Mouse (Mus musculus): ENCODE results near the gene BC051142. TPM values are rescaled to one million over a fixed set of nuclear protein-coding genes. Genes with fewer than 3 reads are reported as not detected.
"Not testable (repeated sequence)": the region's sequence is repeated elsewhere in the genome, so short reads cannot be mapped to it uniquely, and the experiment has no call there.

Gene BC051142
- polyA plus RNA-seq, 1 experiment from 2014 or later: 4.1 TPM

GRCm38 (mm10) chr17:34470491-34470890, 71.9 kb downstream of the BC051142 start:
- Histone ChIP-seq H3K9ac (ENCODE audit: low read depth, low read length) (no peak overlapping the region), H3K4me3 (ENCODE audit: low read depth, low read length) (no peak overlapping the region), H3K4me2 (replicated peaks; ENCODE audit: low read depth, low read length) (no peak overlapping the region), H3K36me3 (ENCODE audit: control insufficient read depth, insufficient read depth, low read length) (no peaks in the 10 kb centered on the region), H3K9me3 (ENCODE audit: control insufficient read depth, low read length) (no peaks in the 10 kb centered on the region), H3K4me1 (replicated peaks; ENCODE audit: control insufficient read depth, insufficient read depth, low read length) (no peaks in the 10 kb centered on the region), H3K27me3 (ENCODE audit: control insufficient read depth, insufficient read depth, low read length) (no peaks in the 10 kb centered on the region), H3K27ac (ENCODE audit: low read depth, low read length) (no peak overlapping the region)
- WGBS: 93% methylated on average over 2 of the region's 2 CpGs
- no peak for ATAC-seq (ENCODE audit: low FRiP score)
- DNase-seq (ENCODE audit: low spot score): no peak

DNA sequence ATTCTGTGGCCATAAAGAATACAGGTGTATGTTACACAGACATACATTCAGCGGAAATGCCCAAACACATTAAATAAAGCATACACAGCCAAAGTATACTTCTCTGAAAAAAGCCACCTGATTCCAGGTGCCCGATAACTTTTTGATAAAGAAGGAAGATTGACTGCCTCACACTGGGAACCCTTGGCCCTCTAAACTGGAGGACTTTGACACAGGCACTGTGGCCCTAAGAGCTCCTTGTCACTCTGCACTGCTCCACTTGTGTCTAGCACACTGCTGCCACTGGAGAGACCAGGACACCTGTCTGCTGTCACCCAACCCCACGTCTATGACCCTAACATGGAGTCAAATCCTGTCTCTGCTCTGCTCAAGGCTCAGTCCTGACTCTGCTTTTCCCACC, 76.4 kb downstream of the BC051142 start:
- Histone ChIP-seq H3K4me2 (replicated peaks; ENCODE audit: low read depth, low read length) (no peak overlapping the region), H3K4me1 (replicated peaks; ENCODE audit: control insufficient read depth, insufficient read depth, low read length) (no peaks in the 10 kb centered on the region), H3K9me3 (ENCODE audit: control insufficient read depth, low read length) (no peaks in the 10 kb centered on the region), H3K9ac (ENCODE audit: low read depth, low read length) (no peak overlapping the region), H3K4me3 (ENCODE audit: low read depth, low read length) (no peak overlapping the region), H3K27me3 (ENCODE audit: control insufficient read depth, insufficient read depth, low read length) (no peaks in the 10 kb centered on the region), H3K27ac (ENCODE audit: low read depth, low read length) (no peak overlapping the region), H3K36me3 (ENCODE audit: control insufficient read depth, insufficient read depth, low read length) (no peaks in the 10 kb centered on the region)
- WGBS: 83% methylated on average over 3 of the region's 3 CpGs
- DNase-seq (ENCODE audit: low spot score): no peak
- no peak for ATAC-seq (ENCODE audit: low FRiP score)

DNA sequence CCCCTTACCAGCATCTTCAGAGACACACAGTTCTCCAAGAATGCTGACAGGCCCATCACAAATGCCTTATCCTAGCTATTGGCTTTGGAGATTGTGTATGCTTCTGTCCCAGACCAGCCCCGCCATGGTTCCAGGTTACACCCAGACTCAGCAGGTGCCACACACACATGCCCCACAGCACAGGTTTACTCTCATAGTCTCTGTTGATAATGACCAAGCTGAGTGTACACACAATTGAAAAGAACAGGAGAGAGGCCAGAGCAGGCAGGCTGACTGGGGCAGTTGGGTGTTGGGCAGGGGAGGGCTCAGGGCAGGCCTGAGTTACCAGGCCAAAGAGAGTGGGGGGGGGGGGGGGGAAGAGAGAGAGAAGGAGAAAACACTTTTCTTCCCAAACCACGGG, 77.8 kb downstream of the BC051142 start:
- DNase-seq (ENCODE audit: low spot score) (no peak), ATAC-seq (ENCODE audit: low FRiP score) (no peak)
- H3K36me3 ChIP-seq (ENCODE audit: control insufficient read depth, insufficient read depth, low read length): no peaks in the 10 kb centered on the region
- no peaks in the 10 kb centered on the region for H3K9me3 ChIP-seq (ENCODE audit: control insufficient read depth, low read length)
- no peak overlapping the region for H3K9ac ChIP-seq (ENCODE audit: low read depth, low read length)
- no peak overlapping the region for H3K4me2 ChIP-seq (replicated peaks; ENCODE audit: low read depth, low read length)
- no peaks in the 10 kb centered on the region for H3K27me3 ChIP-seq (ENCODE audit: control insufficient read depth, insufficient read depth, low read length)
- 88% methylated on average over 1 of the region's 2 CpGs for WGBS
- no peaks in the 10 kb centered on the region for H3K4me1 ChIP-seq (replicated peaks; ENCODE audit: control insufficient read depth, insufficient read depth, low read length)
- H3K27ac ChIP-seq (ENCODE audit: low read depth, low read length): no peak overlapping the region
- H3K4me3 ChIP-seq (ENCODE audit: low read depth, low read length): no peak overlapping the region

DNA sequence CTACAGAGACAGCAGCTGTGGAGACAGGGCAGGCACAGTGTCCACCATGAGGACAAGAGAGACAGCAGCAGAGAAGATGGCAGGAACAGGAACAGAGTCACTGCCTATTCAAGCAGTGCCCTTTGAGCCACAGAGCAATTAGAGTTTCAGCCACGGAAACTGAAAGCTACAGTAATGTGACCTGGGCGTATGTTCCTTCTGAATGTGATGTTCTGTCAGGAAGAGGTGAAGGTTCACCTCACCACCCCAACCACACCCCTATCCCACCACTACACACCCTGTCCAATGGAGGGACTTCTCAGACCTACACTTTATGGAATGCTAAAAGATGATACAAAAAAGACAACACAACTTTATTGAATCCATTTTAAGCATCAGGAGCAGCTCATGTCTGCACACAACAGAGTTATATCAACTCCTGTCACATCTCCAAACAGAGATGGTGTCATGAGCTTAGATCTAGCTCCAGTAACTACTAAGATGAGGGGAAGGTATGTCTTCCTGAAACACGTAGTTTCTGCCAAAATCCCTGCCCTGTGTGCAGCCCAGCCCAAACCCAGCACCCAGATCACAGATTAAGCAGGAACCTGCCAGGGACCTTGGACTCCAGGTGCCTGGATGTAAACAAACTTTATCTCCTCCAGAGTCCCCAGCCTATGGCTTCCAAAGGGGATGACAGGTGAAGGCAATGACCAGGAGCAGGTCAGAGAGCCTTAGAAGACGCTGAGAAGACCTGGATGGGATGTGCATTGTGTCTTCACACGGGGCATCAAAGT, 78.8 kb downstream of the BC051142 start, which contains the start of gene Btnl4:
Btnl4 (minus strand) TSS at position 81 of the 776 bp plus-strand sequence.
- not testable (repeated sequence) for H3K27ac ChIP-seq (ENCODE audit: low read depth, low read length); DNase-seq (ENCODE audit: low spot score); ATAC-seq (ENCODE audit: low FRiP score); H3K4me1 ChIP-seq (replicated peaks; ENCODE audit: control insufficient read depth, insufficient read depth, low read length); H3K9ac ChIP-seq (ENCODE audit: low read depth, low read length); H3K36me3 ChIP-seq (ENCODE audit: control insufficient read depth, insufficient read depth, low read length); H3K4me2 ChIP-seq (replicated peaks; ENCODE audit: low read depth, low read length); H3K9me3 ChIP-seq (ENCODE audit: control insufficient read depth, low read length); H3K4me3 ChIP-seq (ENCODE audit: low read depth, low read length); H3K27me3 ChIP-seq (ENCODE audit: control insufficient read depth, insufficient read depth, low read length)
- WGBS: 82% methylated on average over 4 of the region's 5 CpGs

DNA sequence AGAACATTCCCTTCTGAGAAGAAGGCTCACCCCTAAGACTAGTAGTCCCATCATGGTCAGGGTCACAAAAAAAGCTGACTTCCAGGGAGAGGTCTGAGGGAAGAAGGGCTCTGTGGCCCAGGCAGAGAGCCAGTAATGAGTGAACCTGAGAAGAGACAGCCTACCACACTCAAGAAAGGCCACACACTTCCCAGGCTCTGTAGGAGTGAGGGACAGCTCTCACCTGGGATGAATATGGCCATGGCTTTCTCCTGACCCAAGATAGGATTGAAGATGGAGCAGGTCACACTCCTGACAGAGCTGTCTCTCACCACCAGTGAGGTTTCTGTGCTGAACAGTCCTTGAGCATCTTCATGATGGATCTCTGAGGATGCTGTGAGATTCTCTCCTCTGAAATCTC, 94.2 kb downstream of the BC051142 start:
- Histone ChIP-seq H3K27me3 (ENCODE audit: control insufficient read depth, insufficient read depth, low read length) (no peaks in the 10 kb centered on the region), H3K9me3 (ENCODE audit: control insufficient read depth, low read length) (no peaks in the 10 kb centered on the region), H3K4me1 (replicated peaks; ENCODE audit: control insufficient read depth, insufficient read depth, low read length) (no peaks in the 10 kb centered on the region), H3K27ac (ENCODE audit: low read depth, low read length) (no peak overlapping the region), H3K9ac (ENCODE audit: low read depth, low read length) (no peak overlapping the region), H3K4me3 (ENCODE audit: low read depth, low read length) (no peak overlapping the region), H3K4me2 (replicated peaks; ENCODE audit: low read depth, low read length) (no peak overlapping the region), H3K36me3 (ENCODE audit: control insufficient read depth, insufficient read depth, low read length) (no peaks in the 10 kb centered on the region)
- ATAC-seq (ENCODE audit: low FRiP score): no peak
- DNase-seq (ENCODE audit: low spot score): no peak

DNA sequence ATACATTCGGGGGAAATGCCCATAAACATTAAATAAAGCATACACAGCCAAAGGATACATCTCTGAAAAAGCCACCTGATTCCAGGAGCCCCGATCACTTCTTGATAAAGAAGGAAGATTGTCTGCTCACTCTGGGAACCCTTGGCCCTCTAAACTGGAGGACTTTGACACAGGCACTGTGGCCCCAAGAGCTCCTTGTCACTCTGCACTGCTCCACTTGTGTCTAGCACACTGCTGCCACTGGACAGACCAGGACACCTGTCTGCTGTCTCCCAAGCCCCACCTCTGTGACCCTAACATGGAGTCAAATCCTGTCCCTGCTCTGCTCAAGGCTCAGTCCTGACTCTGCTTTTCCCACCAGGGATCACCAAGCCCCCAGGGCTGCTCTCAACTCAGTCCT, 96.5 kb downstream of the BC051142 start:
- H3K4me2 ChIP-seq (replicated peaks; ENCODE audit: low read depth, low read length); H3K27ac ChIP-seq (ENCODE audit: low read depth, low read length); H3K4me1 ChIP-seq (replicated peaks; ENCODE audit: control insufficient read depth, insufficient read depth, low read length); DNase-seq (ENCODE audit: low spot score); H3K9me3 ChIP-seq (ENCODE audit: control insufficient read depth, low read length); H3K27me3 ChIP-seq (ENCODE audit: control insufficient read depth, insufficient read depth, low read length); H3K9ac ChIP-seq (ENCODE audit: low read depth, low read length); H3K36me3 ChIP-seq (ENCODE audit: control insufficient read depth, insufficient read depth, low read length); H3K4me3 ChIP-seq (ENCODE audit: low read depth, low read length); ATAC-seq (ENCODE audit: low FRiP score): not testable (repeated sequence)
- 86% methylated on average over 2 of the region's 2 CpGs for WGBS

GRCm38 (mm10) chr17:34496539-34496938, 97.9 kb downstream of the BC051142 start:
- ATAC-seq (ENCODE audit: low FRiP score): no peak
- Histone ChIP-seq H3K4me3 (ENCODE audit: low read depth, low read length) (no peak overlapping the region), H3K4me2 (replicated peaks; ENCODE audit: low read depth, low read length) (no peak overlapping the region)

GRCm38 (mm10) chr17:34497319-34497718, 98.7 kb downstream of the BC051142 start:
- DNase-seq (ENCODE audit: low spot score); H3K27ac ChIP-seq (ENCODE audit: low read depth, low read length); ATAC-seq (ENCODE audit: low FRiP score); H3K4me2 ChIP-seq (replicated peaks; ENCODE audit: low read depth, low read length); H3K4me1 ChIP-seq (replicated peaks; ENCODE audit: control insufficient read depth, insufficient read depth, low read length); H3K4me3 ChIP-seq (ENCODE audit: low read depth, low read length); H3K9me3 ChIP-seq (ENCODE audit: control insufficient read depth, low read length); H3K36me3 ChIP-seq (ENCODE audit: control insufficient read depth, insufficient read depth, low read length); H3K9ac ChIP-seq (ENCODE audit: low read depth, low read length); H3K27me3 ChIP-seq (ENCODE audit: control insufficient read depth, insufficient read depth, low read length): not testable (repeated sequence)
- 87% methylated on average over 3 of the region's 3 CpGs for WGBS

More at GRCm38 (mm10) chr17:34496539-34496938, 97.9 kb downstream of the BC051142 start:
- H3K27ac ChIP-seq (ENCODE audit: low read depth, low read length): no peak overlapping the region
- no peak overlapping the region for H3K9ac ChIP-seq (ENCODE audit: low read depth, low read length)
- H3K9me3 ChIP-seq (ENCODE audit: control insufficient read depth, low read length): no peaks in the 10 kb centered on the region
- H3K36me3 ChIP-seq (ENCODE audit: control insufficient read depth, insufficient read depth, low read length): no peaks in the 10 kb centered on the region
- DNase-seq (ENCODE audit: low spot score): no peak
- no peaks in the 10 kb centered on the region for H3K4me1 ChIP-seq (replicated peaks; ENCODE audit: control insufficient read depth, insufficient read depth, low read length)
- WGBS: 48% methylated on average over 2 of the region's 2 CpGs
- H3K27me3 ChIP-seq (ENCODE audit: control insufficient read depth, insufficient read depth, low read length): no peaks in the 10 kb centered on the region

- H3K4me1 ChIP-seq (replicated peaks; ENCODE audit: control insufficient read depth, insufficient read depth, low read length); H3K36me3 ChIP-seq (ENCODE audit: control insufficient read depth, insufficient read depth, low read length); H3K9me3 ChIP-seq (ENCODE audit: control insufficient read depth, low read length); H3K4me3 ChIP-seq (ENCODE audit: low read depth, low read length); DNase-seq (ENCODE audit: low spot score); H3K27ac ChIP-seq (ENCODE audit: low read depth, low read length); H3K9ac ChIP-seq (ENCODE audit: low read depth, low read length); H3K27me3 ChIP-seq (ENCODE audit: control insufficient read depth, insufficient read depth, low read length); H3K4me2 ChIP-seq (replicated peaks; ENCODE audit: low read depth, low read length); ATAC-seq (ENCODE audit: low FRiP score): not testable (repeated sequence)
- WGBS: 52% methylated on average over 2 of the region's 4 CpGs
These were observed 99.1 kb downstream of the BC051142 start for GRCm38 (mm10) chr17:34497726-34498125.

All from hindbrain, embryonic 11.5 days (tissue).